ENCODE assay signal across 12 mouse cellular contexts in the genomic region with DNA sequence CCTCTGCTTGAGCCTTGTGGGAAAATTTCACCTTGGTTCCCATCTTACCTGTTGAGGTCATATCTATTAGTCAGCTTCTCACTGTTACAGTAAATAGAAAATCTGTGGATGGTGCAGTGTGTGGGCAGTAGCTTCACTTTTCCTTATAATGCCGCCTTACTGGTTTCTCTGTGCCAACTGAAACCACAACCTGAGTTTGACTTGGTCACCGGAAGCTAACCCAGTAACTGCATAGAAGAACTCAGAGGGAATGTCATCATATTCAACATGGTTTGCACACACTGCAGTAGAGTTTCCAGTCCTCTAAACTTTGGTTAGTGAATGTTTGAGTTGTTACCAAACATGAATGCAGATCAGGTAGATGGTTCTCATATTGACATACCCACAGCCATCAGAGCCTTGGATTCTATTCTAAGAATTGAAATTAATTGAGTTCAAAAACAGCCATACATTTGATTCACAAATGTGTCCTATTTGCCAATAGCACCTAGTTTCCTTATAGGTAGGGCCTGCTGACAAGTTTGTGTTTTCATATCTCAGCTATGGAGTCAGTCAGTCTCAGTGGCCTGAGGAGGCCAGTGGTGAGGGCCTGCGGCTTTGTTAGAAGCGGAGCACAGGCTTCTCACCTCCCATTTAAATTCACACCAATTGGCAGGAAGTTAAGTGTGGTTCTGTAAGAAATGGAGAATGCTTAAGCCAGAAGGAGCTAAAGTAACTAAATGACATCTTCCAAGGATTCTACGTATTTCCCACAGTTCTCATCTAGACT.
"Had no signal": no experiment of that assay in that cellular context is flagged by ENCODE, and none has a peak within 500 bp of the region (broad histone marks: within the 10 kb centered on the region; RNA-seq: fewer than 3 reads in every experiment).

No protein-coding gene starts in this region.

- H3K27me3 ChIP-seq: limb, embryonic 13.5 days; midbrain, embryonic 15.5 days; neural tube, embryonic 15.5 days; stomach, embryonic 15.5 days had no signal

- H3K9ac ChIP-seq: limb, embryonic 13.5 days; liver, embryonic 14.5 days; midbrain, embryonic 15.5 days; neural tube, embryonic 15.5 days; stomach, embryonic 15.5 days had no signal

- H3K4me1 ChIP-seq: limb, embryonic 13.5 days; midbrain, embryonic 10.5 days; midbrain, embryonic 15.5 days; neural tube, embryonic 15.5 days; stomach, embryonic 15.5 days had no signal

- H3K36me3 ChIP-seq: limb, embryonic 13.5 days; midbrain, embryonic 10.5 days; midbrain, embryonic 15.5 days; neural tube, embryonic 15.5 days; stomach, embryonic 15.5 days had no signal

- H3K27ac ChIP-seq: limb, embryonic 13.5 days; liver, embryonic 14.5 days; midbrain, embryonic 10.5 days; midbrain, embryonic 15.5 days; neural tube, embryonic 15.5 days; stomach, embryonic 15.5 days had no signal

- DNase-seq: kidney, adult 8-10 months; kidney, postnatal 36 days; left cerebral cortex, postnatal 4 days; lung, adult 18-20 months; thymus, postnatal 4 days had no signal

- H3K4me3 ChIP-seq: limb, embryonic 13.5 days; midbrain, embryonic 10.5 days; midbrain, embryonic 15.5 days; neural tube, embryonic 15.5 days; stomach, embryonic 15.5 days had no signal

- ATAC-seq: intestine, postnatal 0 days; midbrain, embryonic 15.5 days had no signal
